Mouse (Mus musculus): ENCODE measurements around the gene Olfr203. TPM values are rescaled to one million over a fixed set of nuclear protein-coding genes. Genes with fewer than 3 reads are reported as not detected.

Olfr203 gene
- total and polyA plus RNA-seq, 3 experiments = not detected

GRCm38 (mm10) chr16:59280542-59280941 is 18.1 kb upstream of the Olfr203 start (continued):
- TF ChIP-seq UBTF (IDR thresholded peaks at IDR 0.05; ENCODE audit: borderline replicate concordance, insufficient read depth, low read depth, low read length) (no peak), MAZ (IDR thresholded peaks at IDR 0.05; ENCODE audit: low read depth, low read length) (no peak; the same call in 1 of the 2 replicates)

GRCm38 (mm10) chr16:59283476-59283875 is 15.2 kb upstream of the Olfr203 start:
- Histone ChIP-seq H3K4me1 (ENCODE audit: control insufficient read depth in 1 of 2, insufficient read depth in 2 of 2, low read length in 2 of 2) (peaks cover 21 to 23% of the 10 kb centered on the region in 2 experiments), H3K79me2 (ENCODE audit: control insufficient read depth, insufficient read depth, low read length, poor library complexity) (no peaks in the 10 kb centered on the region), H3K27ac (ENCODE audit: control insufficient read depth, low read depth, low read length) (peak overlapping the region; percentile 37), H3K9ac (ENCODE audit: control insufficient read depth, low read depth, low read length, poor library complexity, severe bottlenecking) (no peak overlapping the region), H3K4me3 (ENCODE audit: control insufficient read depth in 1 of 2, insufficient read depth in 1 of 2, low read depth in 2 of 2, low read length in 2 of 2) (no peak overlapping the region), H3K9me3 (replicated peaks; ENCODE audit: insufficient read depth, low read length) (no peaks in the 10 kb centered on the region), H3K27me3 (ENCODE audit: control insufficient read depth in 1 of 2, insufficient read depth in 2 of 2, low read length in 2 of 2) (no peaks in the 10 kb centered on the region), H3K36me3 (ENCODE audit: control insufficient read depth in 1 of 2, insufficient read depth in 2 of 2, low read length in 2 of 2) (peaks cover 0 to 29% of the 10 kb centered on the region in 2 experiments; a peak in 2 of 4 replicates)
- DNase-seq (ENCODE audit: low read depth, low spot score) = peak; percentile 52
- TF ChIP-seq EP300 (IDR thresholded peaks at IDR 0.05; ENCODE audit: low read depth in 1 of 2, low read length in 2 of 2) (peak; percentile 80), RAD21 (IDR thresholded peaks at IDR 0.05; ENCODE audit: low read depth, low read length) (no peak), MXI1 (IDR thresholded peaks at IDR 0.05; ENCODE audit: low read depth, low read length) (no peak), E2F4 (IDR thresholded peaks at IDR 0.05; ENCODE audit: borderline replicate concordance, low read depth, low read length) (no peak), TBP (IDR thresholded peaks at IDR 0.05; ENCODE audit: low read depth, low read length) (no peak), POLR2AphosphoS2 (IDR thresholded peaks at IDR 0.05; ENCODE audit: low read length) (no peak), UBTF (IDR thresholded peaks at IDR 0.05; ENCODE audit: borderline replicate concordance, insufficient read depth, low read depth, low read length) (no peak), KAT2A (conservative IDR thresholded peaks at IDR 0.05; ENCODE audit: low read depth, low read length) (no peak), GATA1 (IDR thresholded peaks at IDR 0.05; ENCODE audit: low read depth, low read length) (peak; percentile 86), MYC (IDR thresholded peaks at IDR 0.05; ENCODE audit: low read depth, low read length) (0 out of 2 replicates have a peak, but pooled peaks have one; percentile 6), HCFC1 (IDR thresholded peaks at IDR 0.05; ENCODE audit: low read depth, low read length) (no peak), ZC3H11A (IDR thresholded peaks at IDR 0.05; ENCODE audit: low read depth, low read length) (no peak), MEF2A (IDR thresholded peaks at IDR 0.05; ENCODE audit: extremely low read depth, insufficient replicate concordance, low read depth, low read length, poor library complexity, severe bottlenecking) (0 out of 2 replicates have a peak, but pooled peaks have one; percentile 68), MAFK (IDR thresholded peaks at IDR 0.05; ENCODE audit: borderline replicate concordance, low read depth, low read length) (no peak), ETS1 (IDR thresholded peaks at IDR 0.05; ENCODE audit: low read depth, low read length) (peak; percentile 82), TCF12 (IDR thresholded peaks at IDR 0.05; ENCODE audit: low read depth, low read length) (peak; percentile 73)

GRCm38 (mm10) chr16:59286693-59287092 is 12.0 kb upstream of the Olfr203 start, which contains the start of gene Olfr202:
Gene Olfr202 (minus strand): TSS chr16:59286793.
- H3K27me3 ChIP-seq (ENCODE audit: control insufficient read depth in 1 of 2, insufficient read depth in 2 of 2, low read length in 2 of 2) = no peaks in the 10 kb centered on the region
- H3K4me3 ChIP-seq (ENCODE audit: control insufficient read depth in 1 of 2, insufficient read depth in 1 of 2, low read depth in 2 of 2, low read length in 2 of 2) = no peak within 1 kb of the TSS
- H3K4me1 ChIP-seq (ENCODE audit: control insufficient read depth in 1 of 2, insufficient read depth in 2 of 2, low read length in 2 of 2) = peaks cover 16% of the 10 kb centered on the region in 2 experiments
- TF ChIP-seq UBTF (IDR thresholded peaks at IDR 0.05; ENCODE audit: borderline replicate concordance, insufficient read depth, low read depth, low read length) (no peak), USF2 (IDR thresholded peaks at IDR 0.05; ENCODE audit: borderline replicate concordance in 1 of 2, insufficient read depth in 1 of 2, low read depth in 1 of 2, low read length in 2 of 2) (no peak), MAX (IDR thresholded peaks at IDR 0.05; ENCODE audit: low read length) (no peak), RCOR1 (IDR thresholded peaks at IDR 0.05; ENCODE audit: low read depth, low read length) (no peak), POLR2A (IDR thresholded peaks at IDR 0.05; ENCODE audit: control insufficient read depth in 1 of 2, insufficient read depth in 1 of 2, low read depth in 1 of 2, low read length in 2 of 2, poor library complexity in 1 of 2) (no peak), HCFC1 (IDR thresholded peaks at IDR 0.05; ENCODE audit: low read depth, low read length) (no peak), SIN3A (IDR thresholded peaks at IDR 0.05; ENCODE audit: low read length) (no peak), NELFE (IDR thresholded peaks at IDR 0.05; ENCODE audit: low read depth, low read length) (no peak), CTCF (IDR thresholded peaks at IDR 0.05 in 2 of 3, conservative IDR thresholded peaks at IDR 0.05 in 1 of 3; ENCODE audit: control insufficient read depth in 1 of 3, insufficient read depth in 1 of 3, low read depth in 2 of 3, low read length in 3 of 3, poor library complexity in 1 of 3, severe bottlenecking in 1 of 3) (no peak), MEF2A (IDR thresholded peaks at IDR 0.05; ENCODE audit: extremely low read depth, insufficient replicate concordance, low read depth, low read length, poor library complexity, severe bottlenecking) (no peak), BHLHE40 (IDR thresholded peaks at IDR 0.05; ENCODE audit: borderline replicate concordance, low read depth, low read length) (no peak)
- no peaks in the 10 kb centered on the region for H3K79me2 ChIP-seq (ENCODE audit: control insufficient read depth, insufficient read depth, low read length, poor library complexity)
- H3K36me3 ChIP-seq (ENCODE audit: control insufficient read depth in 1 of 2, insufficient read depth in 2 of 2, low read length in 2 of 2) = peaks cover 0 to 24% of the 10 kb centered on the region in 2 experiments; a peak in 2 of 4 replicates
- peak within 1 kb of the TSS; percentile 85 for H3K27ac ChIP-seq (ENCODE audit: control insufficient read depth, low read depth, low read length)
- no peak within 1 kb of the TSS for H3K9ac ChIP-seq (ENCODE audit: control insufficient read depth, low read depth, low read length, poor library complexity, severe bottlenecking)
- H3K9me3 ChIP-seq (replicated peaks; ENCODE audit: insufficient read depth, low read length) = no peaks in the 10 kb centered on the region
- no peak for DNase-seq (ENCODE audit: low read depth, low spot score)

Data from MEL (cell line).